Mouse (Mus musculus): ENCODE data around the gene Dennd5a.

DNA sequence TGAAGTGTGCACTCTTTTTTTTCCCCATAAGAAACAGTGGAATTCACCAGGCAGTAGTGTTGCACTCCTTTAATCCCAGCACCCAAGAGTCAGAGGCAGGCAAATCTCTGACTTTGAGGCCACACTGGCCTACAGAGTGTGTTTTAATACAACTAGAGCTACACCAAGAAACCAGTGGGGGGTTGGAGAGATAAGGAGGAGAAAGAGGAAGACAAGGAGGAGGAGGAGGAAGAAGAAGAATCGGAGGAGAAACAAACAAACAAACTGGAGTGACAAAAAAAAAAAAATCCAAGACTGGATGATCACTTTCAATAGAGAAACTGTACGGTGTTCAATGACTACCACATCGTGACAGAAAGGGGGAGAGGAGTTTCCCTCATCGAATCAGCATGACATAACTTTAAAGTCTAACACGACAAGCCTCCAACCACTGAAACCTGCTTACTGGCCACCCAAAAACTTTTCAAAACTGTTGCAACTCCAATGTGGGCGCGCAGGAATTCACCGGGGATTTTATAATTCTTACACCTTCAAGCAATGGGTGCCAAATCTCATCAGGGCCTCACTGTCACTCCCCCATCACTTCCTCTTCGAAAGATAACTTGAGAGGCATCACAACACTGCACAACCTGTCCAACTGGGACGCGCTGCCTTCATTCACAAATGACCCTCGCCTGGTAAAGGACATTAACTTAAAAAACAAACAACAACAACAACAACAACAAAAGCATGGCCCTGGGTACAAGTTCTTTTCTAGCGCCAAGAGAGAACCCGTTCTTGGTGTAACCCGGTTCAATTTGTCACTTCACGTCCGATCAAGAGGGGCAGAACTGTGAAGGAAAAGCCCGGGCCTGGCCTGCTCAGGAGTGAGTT, 1.2 kb downstream of the Dennd5a start:
- TF ChIP-seq CTCF (IDR thresholded peaks at IDR 0.05; ENCODE audit: borderline replicate concordance, insufficient read depth, low read depth, low read length) (no peak), POLR2A (IDR thresholded peaks at IDR 0.05; ENCODE audit: borderline replicate concordance, insufficient read depth, low read length) (no peak)
